Mouse (Mus musculus) myocyte (in vitro differentiated cells): ENCODE data around the gene Sstr3.

ENCODE experiments used
- CEBPB ChIP-seq: IDR thresholded peaks from 2 replicates; pipeline ENCODE4 v1.6.1; 2011; ENCODE audit warnings: mild to moderate bottlenecking, moderate library complexity; ENCODE audit not compliant: poor library complexity, insufficient read depth, severe bottlenecking
- E2F4 ChIP-seq: IDR thresholded peaks from one replicate; pipeline ENCODE4 v1.6.1; 2011; ENCODE audit warnings: mild to moderate bottlenecking, control low read depth, moderate library complexity; ENCODE audit not compliant: insufficient read depth
- MAX ChIP-seq: IDR thresholded peaks from one replicate; pipeline ENCODE4 v1.6.1; 2011; ENCODE audit warnings: low read depth, mild to moderate bottlenecking, control low read depth
- MYOD1 ChIP-seq, 3 experiments: IDR thresholded peaks; one replicate each; pipeline ENCODE4 v1.6.1; 2011; ENCODE audit warnings: control low read depth in 2 of 3, low read depth in 2 of 3, mild to moderate bottlenecking in 2 of 3, moderate library complexity in 1 of 3; ENCODE audit not compliant: insufficient read length in 2 of 3, control insufficient read depth in 1 of 3
- MYOG ChIP-seq, 3 experiments: IDR thresholded peaks; one replicate each; pipeline ENCODE4 v1.6.1; 2011; ENCODE audit warnings: control low read depth in 2 of 3, low read depth in 2 of 3, mild to moderate bottlenecking in 2 of 3; ENCODE audit not compliant: insufficient read length in 2 of 3, control insufficient read depth in 1 of 3, insufficient read depth in 1 of 3
- POLR2A ChIP-seq: IDR thresholded peaks from one replicate; pipeline ENCODE4 v1.6.1; 2011; ENCODE audit warnings: low read depth, mild to moderate bottlenecking, control low read depth, moderate library complexity; ENCODE audit not compliant: insufficient read length
- POLR2AphosphoS2 ChIP-seq: IDR thresholded peaks from one replicate; pipeline ENCODE4 v1.6.1; 2011; ENCODE audit warnings: low read depth, control low read depth; ENCODE audit not compliant: insufficient read length
- REST ChIP-seq: IDR thresholded peaks from one replicate; pipeline ENCODE4 v1.6.1; 2011; ENCODE audit warnings: mild to moderate bottlenecking, control low read depth, moderate library complexity; ENCODE audit not compliant: insufficient read depth, insufficient read length
- SRF ChIP-seq: IDR thresholded peaks from one replicate; pipeline ENCODE4 v1.6.1; 2011; ENCODE audit warnings: low read depth; ENCODE audit not compliant: control insufficient read depth, insufficient read length
- TCF12 ChIP-seq: IDR thresholded peaks from one replicate; pipeline ENCODE4 v1.6.1; 2011; ENCODE audit warnings: mild to moderate bottlenecking, control low read depth; ENCODE audit not compliant: poor library complexity, insufficient read depth, severe bottlenecking
- USF1 ChIP-seq: IDR thresholded peaks from one replicate; pipeline ENCODE4 v1.6.1; 2011; ENCODE audit warnings: low read depth, mild to moderate bottlenecking, control low read depth, moderate library complexity

GRCm38 (mm10) chr15:78563344-78563743 is 18.9 kb upstream of the Sstr3 start:
- TF ChIP-seq REST (no peak), TCF12 (no peak), MYOD1 (IDR thresholded peaks at IDR 0.05; ENCODE audit: control insufficient read depth in 1 of 3, insufficient read length in 2 of 3, low read depth in 2 of 3) (no peak), POLR2A (no peak), MYOG (IDR thresholded peaks at IDR 0.05; ENCODE audit: control insufficient read depth in 1 of 3, insufficient read depth in 1 of 3, insufficient read length in 2 of 3, low read depth in 2 of 3) (no peak), USF1 (no peak), E2F4 (no peak), MAX (no peak), SRF (no peak), POLR2AphosphoS2 (no peak), CEBPB (no peak)
